Mouse (Mus musculus) lung, postnatal 0 days (tissue): ENCODE measurements at regions not wholly inside any gene's neighbourhood (a gene's known extent, or its start where the extent isn't known, plus 50 kb on each side); places are given as distances from the start of the nearest gene placed in this dataset.

Experiments
- CTCF ChIP-seq: IDR thresholded peaks from 2 replicates; pipeline ENCODE4 v1.5.1; 2016; ENCODE audit warnings: antibody characterized with exemption, mild to moderate bottlenecking
- EP300 ChIP-seq: IDR thresholded peaks from 2 replicates; pipeline ENCODE4 v1.6.1; 2016; ENCODE audit warnings: antibody characterized with exemption, mild to moderate bottlenecking, control low read depth

- TF ChIP-seq CTCF (no peak), EP300 (no peak)
Observed at GRCm38 (mm10) chr9:61151201-61151600, 221.0 kb upstream of the Tle3 start.
